Mouse (Mus musculus): ENCODE data around the gene Sec62.

DNA sequence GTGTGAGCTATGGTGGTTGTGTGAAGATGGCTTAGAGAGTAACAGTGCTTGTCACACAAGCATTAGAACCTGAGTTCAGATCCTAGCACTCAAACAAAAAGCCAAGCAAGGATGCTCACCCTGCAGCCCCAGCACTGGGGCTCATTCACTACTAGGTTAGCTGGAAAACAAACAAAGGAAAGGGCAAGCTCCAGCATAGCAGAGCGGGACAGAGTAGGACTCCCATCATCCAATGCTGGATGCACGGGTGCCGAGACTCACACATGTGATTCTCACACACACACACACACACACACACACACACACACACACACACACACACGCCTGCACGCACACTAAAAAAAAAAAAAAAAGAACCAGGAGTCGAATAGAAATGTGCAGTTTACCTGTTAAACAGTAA, 58.7 kb downstream of the Sec62 start:
- TF ChIP-seq CHD2 (IDR thresholded peaks at IDR 0.05; ENCODE audit: low read length) (no peak), CTCF (conservative IDR thresholded peaks at IDR 0.05 in 1 of 2, IDR thresholded peaks at IDR 0.05 in 1 of 2; ENCODE audit: low read depth in 2 of 2, low read length in 2 of 2) (no peak), POLR2A (IDR thresholded peaks at IDR 0.05; ENCODE audit: low read depth, low read length) (no peak), TBP (conservative IDR thresholded peaks at IDR 0.05; ENCODE audit: low read depth, low read length) (no peak), JUN (IDR thresholded peaks at IDR 0.05; ENCODE audit: insufficient read depth, low read depth, low read length) (no peak), EP300 (IDR thresholded peaks at IDR 0.05; ENCODE audit: low read length) (no peak), ZC3H11A (IDR thresholded peaks at IDR 0.05; ENCODE audit: low read depth, low read length) (no peak), GABPA (IDR thresholded peaks at IDR 0.05; ENCODE audit: insufficient replicate concordance, low read depth, low read length) (no peak), KAT2A (IDR thresholded peaks at IDR 0.05; ENCODE audit: insufficient replicate concordance, low read length) (no peak)

All from CH12.LX (cell line).